Mouse (Mus musculus): ENCODE results near the gene Fam160b1. TPM values are rescaled to one million over a fixed set of nuclear protein-coding genes. Genes with fewer than 3 reads are reported as not detected.

Gene Fam160b1
- polyA plus RNA-seq, 1 experiment = not detected

- TF ChIP-seq POLR2A (IDR thresholded peaks at IDR 0.05; ENCODE audit: insufficient read depth, low read depth, low read length) (no peak), CTCF (IDR thresholded peaks at IDR 0.05; ENCODE audit: insufficient read depth, low read depth, low read length) (no peak)
- 48% methylated on average over 3 of the region's 3 CpGs for WGBS
- no peaks in the 10 kb centered on the region for H3K4me1 ChIP-seq (ENCODE audit: control insufficient read depth, insufficient read depth, low read length)
- no peak overlapping the region for H3K27ac ChIP-seq (ENCODE audit: insufficient read depth, low read depth, low read length)
- no peak overlapping the region for H3K4me3 ChIP-seq (ENCODE audit: insufficient read depth, low read depth, low read length)
Measured at GRCm38 (mm10) chr19:57423402-57423801, 62.9 kb downstream of the Fam160b1 start.

GRCm38 (mm10) chr19:57425296-57425695 lies 64.8 kb downstream of the Fam160b1 start:
- Histone ChIP-seq H3K4me1 (ENCODE audit: control insufficient read depth, insufficient read depth, low read length) (no peaks in the 10 kb centered on the region), H3K27ac (ENCODE audit: insufficient read depth, low read depth, low read length) (no peak overlapping the region)
- WGBS = 97% methylated on average over 15 of the region's 15 CpGs

DNA sequence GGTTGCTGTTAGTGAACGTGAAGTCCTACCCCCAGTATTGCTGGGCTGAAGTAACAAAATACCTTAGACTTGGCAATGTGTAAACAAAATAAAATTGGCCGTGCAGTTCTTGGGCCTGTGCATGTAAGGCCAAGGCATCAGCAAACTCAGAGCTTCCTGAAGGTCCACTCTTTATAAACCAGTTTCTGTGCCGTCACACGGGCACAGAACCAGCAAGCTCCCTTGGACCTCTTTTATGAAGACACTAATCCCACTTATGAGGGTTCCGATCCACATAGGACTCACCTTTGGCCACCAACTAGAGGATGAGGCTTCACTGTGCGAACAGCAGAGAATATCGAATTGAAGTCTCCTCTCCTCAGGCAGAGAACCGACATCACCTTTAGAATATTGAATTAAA lies 66.4 kb downstream of the Fam160b1 start:
- Histone ChIP-seq H3K4me1 (ENCODE audit: control insufficient read depth, insufficient read depth, low read length) (no peaks in the 10 kb centered on the region), H3K27ac (ENCODE audit: insufficient read depth, low read depth, low read length) (no peak overlapping the region), H3K4me3 (ENCODE audit: insufficient read depth, low read depth, low read length) (no peak overlapping the region)
- TF ChIP-seq POLR2A (IDR thresholded peaks at IDR 0.05; ENCODE audit: insufficient read depth, low read depth, low read length) (no peak), CTCF (IDR thresholded peaks at IDR 0.05; ENCODE audit: insufficient read depth, low read depth, low read length) (no peak)
- 95% methylated on average over 8 of the region's 8 CpGs for WGBS

More at GRCm38 (mm10) chr19:57425296-57425695, 64.8 kb downstream of the Fam160b1 start:
- TF ChIP-seq CTCF (IDR thresholded peaks at IDR 0.05; ENCODE audit: insufficient read depth, low read depth, low read length) (no peak), POLR2A (IDR thresholded peaks at IDR 0.05; ENCODE audit: insufficient read depth, low read depth, low read length) (no peak)
- no peak overlapping the region for H3K4me3 ChIP-seq (ENCODE audit: insufficient read depth, low read depth, low read length)

DNA sequence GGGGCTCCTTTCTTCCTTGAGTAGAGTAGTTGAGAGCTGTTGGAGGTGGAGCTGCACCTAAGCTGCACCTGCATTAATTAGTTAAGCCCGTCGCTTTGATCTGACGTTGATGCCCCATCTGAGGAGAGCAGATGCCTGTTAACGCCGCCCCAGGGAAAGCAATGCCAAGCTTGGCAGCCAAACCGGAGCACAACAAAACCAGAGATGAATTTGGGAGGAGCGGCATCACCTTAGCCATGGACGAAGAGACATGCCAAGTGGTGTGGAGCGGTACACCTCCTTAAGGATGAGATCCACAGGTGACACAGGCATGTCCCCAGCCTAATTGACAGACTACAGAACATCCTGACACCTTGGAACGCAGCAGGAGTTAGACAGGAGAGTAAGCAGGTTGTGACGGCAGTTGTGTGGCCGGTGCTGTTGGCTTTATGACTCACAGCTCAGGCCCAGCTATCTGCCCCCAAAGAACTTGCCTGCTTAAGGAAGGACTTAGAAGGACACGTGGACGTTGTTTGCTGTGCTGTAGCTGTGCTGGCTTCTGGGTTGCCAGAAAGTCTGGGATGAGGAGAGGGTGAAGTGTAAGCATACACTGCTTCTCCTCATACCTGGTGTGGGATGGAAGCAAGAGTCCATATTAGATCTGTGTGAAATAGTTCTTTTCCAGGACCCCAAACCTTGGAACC lies 67.4 kb downstream of the Fam160b1 start:
- Histone ChIP-seq H3K27ac (ENCODE audit: insufficient read depth, low read depth, low read length) (no peak overlapping the region), H3K4me1 (ENCODE audit: control insufficient read depth, insufficient read depth, low read length) (no peaks in the 10 kb centered on the region), H3K4me3 (ENCODE audit: insufficient read depth, low read depth, low read length) (no peak overlapping the region)
- WGBS = 81% methylated on average over 14 of the region's 14 CpGs
- no peak for TF ChIP-seq POLR2A (IDR thresholded peaks at IDR 0.05; ENCODE audit: insufficient read depth, low read depth, low read length)
- TF ChIP-seq CTCF (IDR thresholded peaks at IDR 0.05; ENCODE audit: insufficient read depth, low read depth, low read length) = no peak

DNA sequence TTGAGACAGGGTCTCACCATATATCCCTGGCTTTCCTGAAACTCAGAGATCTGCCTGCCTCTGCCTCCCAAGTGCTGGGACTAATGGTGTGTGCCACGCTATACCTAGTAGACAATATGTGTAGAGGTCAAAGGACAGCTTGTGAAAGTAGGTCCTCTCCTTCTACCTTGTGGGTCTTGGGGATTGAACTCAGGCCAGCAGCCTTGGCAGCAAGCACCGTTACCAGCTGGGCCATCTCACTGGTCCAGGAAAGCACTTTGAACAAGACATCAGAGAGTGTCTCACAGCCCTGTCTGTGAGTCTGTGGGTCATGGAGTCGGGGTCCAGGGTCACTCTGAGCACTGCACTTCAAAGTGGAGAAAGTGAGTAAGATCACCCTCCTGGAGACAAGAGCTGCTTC lies 68.2 kb downstream of the Fam160b1 start:
- WGBS = 81% methylated on average over 3 of the region's 3 CpGs
- Histone ChIP-seq H3K4me3 (ENCODE audit: insufficient read depth, low read depth, low read length) (no peak overlapping the region), H3K4me1 (ENCODE audit: control insufficient read depth, insufficient read depth, low read length) (no peaks in the 10 kb centered on the region), H3K27ac (ENCODE audit: insufficient read depth, low read depth, low read length) (no peak overlapping the region)
- no peak for TF ChIP-seq CTCF (IDR thresholded peaks at IDR 0.05; ENCODE audit: insufficient read depth, low read depth, low read length)
- no peak for TF ChIP-seq POLR2A (IDR thresholded peaks at IDR 0.05; ENCODE audit: insufficient read depth, low read depth, low read length)

- Histone ChIP-seq H3K27ac (ENCODE audit: insufficient read depth, low read depth, low read length) (no peak overlapping the region), H3K4me1 (ENCODE audit: control insufficient read depth, insufficient read depth, low read length) (no peaks in the 10 kb centered on the region), H3K4me3 (ENCODE audit: insufficient read depth, low read depth, low read length) (no peak overlapping the region)
- WGBS = 91% methylated on average over 6 of the region's 6 CpGs
- no peak for TF ChIP-seq CTCF (IDR thresholded peaks at IDR 0.05; ENCODE audit: insufficient read depth, low read depth, low read length)
- no peak for TF ChIP-seq POLR2A (IDR thresholded peaks at IDR 0.05; ENCODE audit: insufficient read depth, low read depth, low read length)
Measured at GRCm38 (mm10) chr19:57429926-57430325, 69.4 kb downstream of the Fam160b1 start.

DNA sequence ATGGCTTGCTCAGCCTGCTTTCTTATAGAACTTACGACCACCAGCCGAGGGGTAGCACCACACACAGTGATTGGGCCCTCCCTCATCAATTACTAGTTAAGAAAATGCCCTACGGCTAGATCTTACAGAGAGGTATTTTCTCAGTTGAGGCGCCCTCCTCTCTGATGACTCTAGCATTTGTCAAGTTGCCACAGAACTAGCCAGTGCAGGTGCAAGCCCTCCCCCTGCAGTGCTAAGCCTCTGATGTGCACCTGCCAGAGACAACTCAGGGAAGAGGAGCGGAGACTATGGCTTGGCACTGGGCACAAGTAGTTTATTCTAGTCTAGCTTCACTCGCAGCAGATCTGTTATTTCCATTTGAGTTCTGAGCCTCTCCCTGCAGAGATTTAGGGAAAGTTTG lies 71.0 kb downstream of the Fam160b1 start:
- Histone ChIP-seq H3K4me3 (ENCODE audit: insufficient read depth, low read depth, low read length) (no peak overlapping the region), H3K27ac (ENCODE audit: insufficient read depth, low read depth, low read length) (no peak overlapping the region), H3K4me1 (ENCODE audit: control insufficient read depth, insufficient read depth, low read length) (no peaks in the 10 kb centered on the region)
- WGBS = 60% methylated on average over 6 of the region's 6 CpGs
- TF ChIP-seq CTCF (IDR thresholded peaks at IDR 0.05; ENCODE audit: insufficient read depth, low read depth, low read length) (no peak), POLR2A (IDR thresholded peaks at IDR 0.05; ENCODE audit: insufficient read depth, low read depth, low read length) (no peak)

- H3K4me1 ChIP-seq (ENCODE audit: control insufficient read depth, insufficient read depth, low read length) = no peaks in the 10 kb centered on the region
- H3K4me3 ChIP-seq (ENCODE audit: insufficient read depth, low read depth, low read length) = no peak overlapping the region
- 49% methylated on average over 6 of the region's 6 CpGs for WGBS
- TF ChIP-seq CTCF (IDR thresholded peaks at IDR 0.05; ENCODE audit: insufficient read depth, low read depth, low read length) (no peak), POLR2A (IDR thresholded peaks at IDR 0.05; ENCODE audit: insufficient read depth, low read depth, low read length) (no peak)
- no peak overlapping the region for H3K27ac ChIP-seq (ENCODE audit: insufficient read depth, low read depth, low read length)
Measured at GRCm38 (mm10) chr19:57434024-57434423, 73.5 kb downstream of the Fam160b1 start.

GRCm38 (mm10) chr19:57436586-57437021 lies 76.1 kb downstream of the Fam160b1 start:
- TF ChIP-seq POLR2A (IDR thresholded peaks at IDR 0.05; ENCODE audit: insufficient read depth, low read depth, low read length) = no peak
- no peak for TF ChIP-seq CTCF (IDR thresholded peaks at IDR 0.05; ENCODE audit: insufficient read depth, low read depth, low read length)
- no peak overlapping the region for H3K27ac ChIP-seq (ENCODE audit: insufficient read depth, low read depth, low read length)
- WGBS = 79% methylated on average over 10 of the region's 10 CpGs
- no peak overlapping the region for H3K4me3 ChIP-seq (ENCODE audit: insufficient read depth, low read depth, low read length)
- no peaks in the 10 kb centered on the region for H3K4me1 ChIP-seq (ENCODE audit: control insufficient read depth, insufficient read depth, low read length)
